Mouse (Mus musculus): ENCODE data around the gene Gng2. TPM values are rescaled to one million over a fixed set of nuclear protein-coding genes. Genes with fewer than 3 reads are reported as not detected.

Gng2 gene
- polyA plus RNA-seq (2016; fragmentation: Nextera tagmentation; extraction: Ambion mirVana) = 187 and 202 TPM in 2 replicates

GRCm38 (mm10) chr14:19977271-19978024 lies at the start of gene Gng2:
TSS of gene Gng2 (minus strand) at chr14:19977627.
- ATAC-seq (ENCODE audit: low FRiP score) = peak; percentile 57
- H3K36me3 ChIP-seq (replicated peaks) = no peaks in the 10 kb centered on the region
- peak within 1 kb of the TSS; percentile 95 for H3K27ac ChIP-seq
- H3K9me3 ChIP-seq = no peaks in the 10 kb centered on the region
- H3K4me1 ChIP-seq = peaks cover 32% of the 10 kb centered on the region
- peak within 1 kb of the TSS; percentile 51 for H3K4me3 ChIP-seq (replicated peaks)
- peak within 1 kb of the TSS; percentile 80 for H3K9ac ChIP-seq
- peak within 1 kb of the TSS; percentile 59 for H3K4me2 ChIP-seq
- H3K27me3 ChIP-seq = no peaks in the 10 kb centered on the region
- WGBS = 8% methylated on average over 15 of the region's 15 CpGs

DNA sequence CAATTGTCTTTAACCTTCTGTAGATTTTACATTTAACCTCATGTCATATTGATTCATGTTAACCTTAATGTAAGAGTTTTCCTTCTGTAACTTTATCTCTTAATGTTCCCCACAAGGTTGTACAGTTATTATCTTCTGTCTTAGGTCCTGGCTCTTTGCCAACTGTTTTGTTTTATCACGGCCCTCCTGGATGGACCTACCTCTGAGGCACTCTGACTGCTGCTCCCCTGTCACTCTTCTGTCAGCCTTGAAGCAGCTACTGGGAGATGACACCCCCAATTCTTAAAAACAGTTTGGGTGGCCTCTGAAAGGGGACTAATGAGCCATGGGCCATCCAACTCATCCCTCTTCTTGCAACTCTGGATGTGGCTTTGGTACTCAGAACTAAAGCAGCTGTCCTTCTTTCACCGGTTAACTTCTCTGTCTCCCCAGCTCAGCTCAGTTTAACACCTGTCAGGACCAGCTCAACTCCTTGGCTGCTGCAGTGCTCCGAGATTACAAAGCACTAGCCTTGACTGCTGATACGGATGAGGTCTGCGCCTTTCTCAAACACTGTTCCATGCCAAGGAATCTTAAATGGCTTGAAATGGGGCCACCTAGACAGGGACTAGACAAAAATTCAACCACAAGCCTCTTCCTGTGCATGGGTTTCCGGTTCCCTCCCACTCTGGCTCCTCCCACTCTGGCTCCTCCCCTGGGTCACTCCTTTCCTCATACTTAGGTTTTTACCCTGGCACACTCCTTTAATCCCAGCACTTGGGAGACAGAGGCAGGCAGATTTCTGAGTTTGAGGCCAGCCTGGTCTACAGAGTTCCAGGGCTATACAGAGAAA lies 47.7 kb upstream of the Gng2 start:
- Histone ChIP-seq H3K27me3 (no peaks in the 10 kb centered on the region), H3K9ac (no peak overlapping the region), H3K4me2 (no peak overlapping the region), H3K27ac (no peak overlapping the region), H3K4me1 (no peaks in the 10 kb centered on the region), H3K4me3 (replicated peaks) (no peak overlapping the region), H3K9me3 (no peaks in the 10 kb centered on the region), H3K36me3 (replicated peaks) (no peaks in the 10 kb centered on the region)
- ATAC-seq (ENCODE audit: low FRiP score) = no peak
- 79% methylated on average over 6 of the region's 6 CpGs for WGBS

DNA sequence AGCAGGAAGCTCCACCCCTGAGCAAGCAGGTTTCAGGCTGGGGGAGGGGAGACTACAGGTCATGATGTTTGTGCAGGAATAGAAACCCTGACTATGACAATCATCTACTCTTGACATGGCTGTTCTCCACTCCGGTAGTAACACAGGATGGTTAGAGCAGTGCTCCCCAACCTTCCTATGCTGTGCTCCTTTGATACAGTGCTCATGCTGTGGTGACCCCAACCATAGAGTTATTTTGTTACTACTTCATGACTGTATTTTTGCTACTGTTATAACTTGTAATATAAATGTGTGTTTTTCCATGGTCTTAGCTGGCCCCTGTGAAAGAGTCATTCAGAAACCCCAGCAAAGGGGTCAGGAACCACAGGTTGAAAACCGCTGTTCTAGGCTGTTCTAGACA lies 46.5 kb upstream of the Gng2 start:
- no peak for ATAC-seq (ENCODE audit: low FRiP score)
- no peaks in the 10 kb centered on the region for H3K9me3 ChIP-seq
- H3K27ac ChIP-seq = no peak overlapping the region
- H3K36me3 ChIP-seq (replicated peaks) = no peaks in the 10 kb centered on the region
- no peaks in the 10 kb centered on the region for H3K27me3 ChIP-seq
- WGBS = 95% methylated on average over 2 of the region's 2 CpGs
- no peaks in the 10 kb centered on the region for H3K4me1 ChIP-seq
- H3K4me2 ChIP-seq = no peak overlapping the region
- no peak overlapping the region for H3K4me3 ChIP-seq (replicated peaks)
- H3K9ac ChIP-seq = no peak overlapping the region

DNA sequence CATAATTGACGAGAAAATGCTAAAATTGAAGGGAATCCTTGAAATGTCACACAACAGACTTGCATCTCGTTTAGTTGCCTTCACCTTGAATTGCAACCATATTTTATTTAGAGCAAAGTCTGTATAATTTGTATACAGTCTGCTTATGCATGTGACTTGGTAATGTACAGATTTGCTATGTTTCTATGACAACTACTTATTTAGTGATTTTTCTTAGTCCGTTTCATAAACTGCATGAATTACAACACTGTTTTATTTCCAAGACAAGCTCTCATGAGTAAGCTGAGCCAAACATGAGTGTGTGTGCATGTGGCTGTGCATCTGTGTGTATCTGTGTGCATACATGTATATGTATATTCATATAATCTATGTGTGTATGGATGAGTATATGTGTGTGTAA lies 42.1 kb upstream of the Gng2 start:
- 73% methylated on average over 3 of the region's 3 CpGs for WGBS

GRCm38 (mm10) chr14:20012506-20013275 lies 35.3 kb upstream of the Gng2 start:
- Histone ChIP-seq H3K36me3 (replicated peaks) (no peaks in the 10 kb centered on the region), H3K9me3 (no peaks in the 10 kb centered on the region), H3K4me1 (no peaks in the 10 kb centered on the region), H3K9ac (no peak overlapping the region), H3K27ac (no peak overlapping the region), H3K4me3 (replicated peaks) (no peak overlapping the region), H3K27me3 (no peaks in the 10 kb centered on the region), H3K4me2 (no peak overlapping the region)
- 61% methylated on average over 9 of the region's 9 CpGs for WGBS
- no peak for ATAC-seq (ENCODE audit: low FRiP score)

More for the DNA sequence above, 42.1 kb upstream of the Gng2 start:
- Histone ChIP-seq H3K4me1 (no peaks in the 10 kb centered on the region), H3K4me2 (no peak overlapping the region), H3K9me3 (no peaks in the 10 kb centered on the region), H3K4me3 (replicated peaks) (no peak overlapping the region), H3K36me3 (replicated peaks) (no peaks in the 10 kb centered on the region), H3K27ac (no peak overlapping the region), H3K27me3 (no peaks in the 10 kb centered on the region), H3K9ac (no peak overlapping the region)
- ATAC-seq (ENCODE audit: low FRiP score) = no peak

GRCm38 (mm10) chr14:20007446-20007845 lies 30.0 kb upstream of the Gng2 start:
- Histone ChIP-seq H3K4me3 (replicated peaks) (no peak overlapping the region), H3K27ac (no peak overlapping the region), H3K4me1 (no peaks in the 10 kb centered on the region), H3K36me3 (replicated peaks) (no peaks in the 10 kb centered on the region), H3K4me2 (no peak overlapping the region), H3K9me3 (no peaks in the 10 kb centered on the region), H3K9ac (no peak overlapping the region), H3K27me3 (no peaks in the 10 kb centered on the region)
- 81% methylated on average over 3 of the region's 3 CpGs for WGBS
- no peak for ATAC-seq (ENCODE audit: low FRiP score)

DNA sequence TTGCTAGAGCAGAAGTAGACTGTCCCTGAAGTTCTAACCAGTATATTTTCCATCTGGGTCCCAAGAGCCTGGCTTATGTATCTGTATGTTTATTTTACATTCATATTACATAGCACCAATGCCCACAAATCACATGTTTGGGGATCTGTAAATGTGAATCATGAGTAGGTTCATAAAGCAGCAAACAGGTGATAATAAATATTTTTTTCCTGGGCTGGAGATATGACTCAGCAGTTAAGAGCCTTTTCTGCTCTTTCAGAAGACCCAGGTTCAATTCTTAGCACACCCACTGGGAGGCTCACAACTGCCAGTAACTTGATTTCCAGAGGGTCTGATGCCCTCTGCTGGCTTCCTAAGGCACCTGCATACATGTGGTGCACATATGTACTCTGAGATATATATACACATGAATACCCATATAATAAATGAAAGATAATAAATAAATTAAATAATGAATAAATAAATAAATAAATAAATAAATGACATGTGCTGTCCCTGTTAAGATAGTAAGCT lies 27.4 kb upstream of the Gng2 start:
- no peak for ATAC-seq (ENCODE audit: low FRiP score)
- H3K27me3 ChIP-seq = no peaks in the 10 kb centered on the region
- H3K9me3 ChIP-seq = peaks cover 6% of the 10 kb centered on the region; the same call in 1 of the 2 replicates
- no peak overlapping the region for H3K27ac ChIP-seq
- H3K4me1 ChIP-seq = no peaks in the 10 kb centered on the region
- no peaks in the 10 kb centered on the region for H3K36me3 ChIP-seq (replicated peaks)
- H3K9ac ChIP-seq = no peak overlapping the region
- no peak overlapping the region for H3K4me3 ChIP-seq (replicated peaks)
- no peak overlapping the region for H3K4me2 ChIP-seq

DNA sequence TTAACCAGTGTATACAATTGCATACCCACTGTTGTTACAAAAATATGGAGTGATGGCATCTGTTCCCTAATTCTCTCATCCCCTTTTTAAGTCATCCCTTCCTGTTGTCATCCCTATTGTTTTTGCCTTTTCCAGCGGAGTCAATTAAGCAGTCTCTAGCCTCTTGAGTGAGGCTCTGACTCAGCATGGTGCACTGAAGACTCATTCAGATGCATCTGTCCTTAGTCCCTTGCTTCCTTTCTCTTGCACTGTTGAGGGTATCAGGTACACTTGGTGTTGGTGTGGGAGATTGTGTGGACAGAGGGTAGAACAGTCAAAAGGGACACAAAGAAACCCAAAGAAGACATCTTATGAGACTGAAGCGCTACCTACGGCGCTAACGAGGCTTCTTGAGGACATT lies 19.4 kb upstream of the Gng2 start:
- Histone ChIP-seq H3K9me3 (peaks cover 4% of the 10 kb centered on the region; the same call in 1 of the 2 replicates), H3K36me3 (replicated peaks) (no peaks in the 10 kb centered on the region), H3K4me1 (peaks cover 3% of the 10 kb centered on the region; the same call in 1 of the 2 replicates), H3K4me2 (no peak overlapping the region), H3K27me3 (no peaks in the 10 kb centered on the region), H3K27ac (no peak overlapping the region), H3K9ac (no peak overlapping the region), H3K4me3 (replicated peaks) (no peak overlapping the region)
- ATAC-seq (ENCODE audit: low FRiP score) = no peak
- 53% methylated on average over 5 of the region's 5 CpGs for WGBS

- H3K4me2 ChIP-seq = no peak overlapping the region
- no peak overlapping the region for H3K4me3 ChIP-seq (replicated peaks)
- 95% methylated on average over 4 of the region's 4 CpGs for WGBS
- H3K9ac ChIP-seq = no peak overlapping the region
- H3K9me3 ChIP-seq = no peaks in the 10 kb centered on the region
- no peaks in the 10 kb centered on the region for H3K36me3 ChIP-seq (replicated peaks)
- peaks cover 8% of the 10 kb centered on the region; the same call in 1 of the 2 replicates for H3K4me1 ChIP-seq
- no peak overlapping the region for H3K27ac ChIP-seq
- no peak for ATAC-seq (ENCODE audit: low FRiP score)
- H3K27me3 ChIP-seq = no peaks in the 10 kb centered on the region
Observed at GRCm38 (mm10) chr14:19995943-19996342, 18.5 kb upstream of the Gng2 start.

DNA sequence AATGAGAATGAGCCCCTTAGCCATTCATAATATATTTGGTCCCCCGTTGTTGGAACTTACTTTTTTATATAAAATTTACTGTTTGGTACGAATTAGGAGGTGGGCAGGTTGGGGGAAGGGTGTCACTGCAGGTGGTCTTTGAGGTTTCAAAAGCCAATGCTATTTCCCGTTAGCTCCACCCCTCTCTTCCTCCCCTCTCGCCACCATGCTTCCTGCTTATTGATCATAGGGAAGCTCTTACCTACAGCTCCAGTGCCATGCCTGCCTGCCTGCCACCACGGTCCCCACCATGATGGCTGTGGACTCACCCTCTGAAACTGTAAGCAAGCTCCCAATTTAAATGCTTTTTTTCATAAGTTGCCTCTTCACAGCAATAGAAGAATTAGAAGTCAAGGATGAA lies 16.6 kb upstream of the Gng2 start:
- no peaks in the 10 kb centered on the region for H3K27me3 ChIP-seq
- 71% methylated on average over 5 of the region's 5 CpGs for WGBS
- H3K9ac ChIP-seq = no peak overlapping the region
- no peaks in the 10 kb centered on the region for H3K36me3 ChIP-seq (replicated peaks)
- no peak overlapping the region for H3K4me3 ChIP-seq (replicated peaks)
- H3K9me3 ChIP-seq = no peaks in the 10 kb centered on the region
- ATAC-seq (ENCODE audit: low FRiP score) = no peak
- H3K27ac ChIP-seq = no peak overlapping the region
- H3K4me2 ChIP-seq = no peak overlapping the region
- peaks cover 8% of the 10 kb centered on the region; the same call in 1 of the 2 replicates for H3K4me1 ChIP-seq

DNA sequence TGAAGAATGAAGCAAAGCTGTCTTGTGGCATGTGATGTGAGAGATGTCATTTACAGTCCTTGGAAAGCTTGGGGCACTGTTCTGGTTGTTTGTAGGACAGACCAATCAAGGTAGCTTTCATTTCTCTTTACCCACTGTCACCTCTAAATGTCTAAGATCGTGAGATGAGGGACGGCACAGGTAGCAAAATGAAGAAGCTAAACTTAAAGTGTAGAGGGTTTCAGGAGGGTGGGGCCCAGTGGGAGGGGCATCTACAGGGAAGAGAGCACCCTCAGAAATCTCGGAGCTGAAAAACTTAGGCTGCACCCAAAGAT lies 16.1 kb upstream of the Gng2 start:
- Histone ChIP-seq H3K36me3 (replicated peaks) (no peaks in the 10 kb centered on the region), H3K4me3 (replicated peaks) (no peak overlapping the region), H3K27ac (no peak overlapping the region), H3K27me3 (no peaks in the 10 kb centered on the region), H3K9me3 (no peaks in the 10 kb centered on the region), H3K4me1 (peaks cover 8% of the 10 kb centered on the region; the same call in 1 of the 2 replicates), H3K9ac (no peak overlapping the region), H3K4me2 (no peak overlapping the region)
- ATAC-seq (ENCODE audit: low FRiP score) = no peak
- 89% methylated on average over 3 of the region's 3 CpGs for WGBS

Data from forebrain, embryonic 12.5 days (tissue).